Comparison of ENCODE assay signal across 46 mouse cellular contexts in the genomic region with DNA sequence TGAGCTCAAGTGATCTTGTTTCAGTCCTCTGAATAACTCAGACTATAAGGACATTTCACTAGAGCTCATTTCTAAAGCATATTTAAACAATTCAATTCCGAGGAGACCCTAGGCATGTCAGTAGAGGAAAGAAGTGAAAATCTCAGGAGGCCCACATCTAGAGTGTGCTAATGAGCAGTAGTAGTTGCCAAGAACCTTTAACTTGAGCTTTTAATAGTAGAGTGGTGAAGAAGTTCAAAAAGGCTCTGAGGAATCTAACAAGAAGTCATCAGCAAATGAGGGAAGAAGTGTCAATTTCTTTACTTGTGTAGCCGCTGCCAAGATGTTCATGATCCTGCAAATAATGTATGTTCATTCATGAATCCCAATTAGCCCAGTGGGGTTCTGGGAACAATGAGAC. TPM values are rescaled to one million over a fixed set of nuclear protein-coding genes. Genes with fewer than 3 reads are reported as not detected.
"Had no signal": no experiment of that assay in that cellular context is flagged by ENCODE, and none has a peak within 500 bp of the region (broad histone marks: within the 10 kb centered on the region; RNA-seq: fewer than 3 reads in every experiment).

A gene (minus strand): TSS at position 101 of the 400 bp plus-strand sequence.

- H3K4me2 ChIP-seq: limb, embryonic 12.5 days; limb, embryonic 13.5 days; limb, embryonic 15.5 days; liver, embryonic 11.5 days; liver, embryonic 12.5 days; liver, embryonic 13.5 days; liver, embryonic 15.5 days; lung, embryonic 14.5 days; lung, embryonic 15.5 days; midbrain, embryonic 11.5 days; midbrain, embryonic 12.5 days; midbrain, embryonic 15.5 days; neural tube, embryonic 12.5 days; neural tube, embryonic 13.5 days had no signal

- H3K4me1 ChIP-seq: limb, embryonic 10.5 days; limb, embryonic 12.5 days; limb, embryonic 13.5 days; limb, embryonic 15.5 days; liver, embryonic 12.5 days; liver, embryonic 13.5 days; liver, embryonic 15.5 days; lung, embryonic 15.5 days; megakaryocyte, embryonic 14.5 days; midbrain, embryonic 10.5 days; midbrain, embryonic 12.5 days; midbrain, embryonic 15.5 days; neural tube, embryonic 12.5 days; neural tube, embryonic 13.5 days had no signal

- DNase-seq: left cerebral cortex, postnatal 4 days; liver; liver, embryonic 13.5 days; liver, postnatal 0 days; lung, adult 18-20 months; lung, adult 2 months; lung, embryonic 14.5 days; lung, postnatal 10 days; lung, postnatal 14 days; lung, postnatal 36 days; lung, postnatal 4 days; midbrain, embryonic 14.5 days had no signal

- H3K27ac ChIP-seq: limb, embryonic 10.5 days; limb, embryonic 12.5 days; limb, embryonic 13.5 days; limb, embryonic 15.5 days; liver, embryonic 12.5 days; liver, embryonic 13.5 days; liver, embryonic 14.5 days; liver, embryonic 15.5 days; lung, embryonic 15.5 days; macrophage; midbrain, embryonic 10.5 days; midbrain, embryonic 12.5 days; midbrain, embryonic 15.5 days; neural tube, embryonic 12.5 days; neural tube, embryonic 13.5 days had no signal

- H3K9ac ChIP-seq: limb, embryonic 12.5 days; limb, embryonic 13.5 days; limb, embryonic 15.5 days; liver, embryonic 12.5 days; liver, embryonic 13.5 days; liver, embryonic 14.5 days; liver, embryonic 15.5 days; liver, postnatal 0 days; lung, embryonic 14.5 days; lung, embryonic 15.5 days; midbrain, embryonic 12.5 days; midbrain, embryonic 15.5 days; neural tube, embryonic 12.5 days; neural tube, embryonic 13.5 days had no signal

- H3K36me3 ChIP-seq: limb, embryonic 10.5 days; limb, embryonic 12.5 days; limb, embryonic 13.5 days; limb, embryonic 15.5 days; liver, embryonic 12.5 days; liver, embryonic 13.5 days; liver, embryonic 15.5 days; lung, embryonic 15.5 days; midbrain, embryonic 10.5 days; midbrain, embryonic 12.5 days; midbrain, embryonic 15.5 days; neural tube, embryonic 12.5 days; neural tube, embryonic 13.5 days had no signal

- ATAC-seq: liver, embryonic 12.5 days; liver, postnatal 0 days; lung, postnatal 0 days; midbrain, embryonic 15.5 days; midbrain, embryonic 16.5 days had no signal

- H3K4me3 ChIP-seq: limb, embryonic 10.5 days; limb, embryonic 12.5 days; limb, embryonic 13.5 days; limb, embryonic 15.5 days; liver, embryonic 12.5 days; liver, embryonic 13.5 days; liver, embryonic 15.5 days; lung, embryonic 15.5 days; megakaryocyte, embryonic 14.5 days; midbrain, embryonic 10.5 days; midbrain, embryonic 12.5 days; midbrain, embryonic 15.5 days; myocyte; neural tube, embryonic 12.5 days; neural tube, embryonic 13.5 days had no signal

- H3K27me3 ChIP-seq: limb, embryonic 12.5 days; limb, embryonic 13.5 days; limb, embryonic 15.5 days; liver, embryonic 12.5 days; liver, embryonic 13.5 days; liver, embryonic 15.5 days; lung, embryonic 15.5 days; megakaryocyte, embryonic 14.5 days; midbrain, embryonic 12.5 days; midbrain, embryonic 15.5 days; neural tube, embryonic 12.5 days; neural tube, embryonic 13.5 days had no signal

- H3K9me3 ChIP-seq: limb, embryonic 10.5 days; limb, embryonic 12.5 days; limb, embryonic 13.5 days; limb, embryonic 15.5 days; liver, embryonic 12.5 days; liver, embryonic 13.5 days; liver, embryonic 15.5 days; lung, embryonic 15.5 days; midbrain, embryonic 12.5 days; midbrain, embryonic 15.5 days; neural tube, embryonic 12.5 days; neural tube, embryonic 13.5 days had no signal

RNA-seq across cellular contexts. Expression of the gene that starts here (rescaled TPM):
- total RNA-seq: left cerebral cortex, adult 8-10 months; left cerebral cortex, postnatal 10 days; left cerebral cortex, postnatal 25 days; left cerebral cortex, postnatal 36 days; left cerebral cortex, postnatal 4 days; liver, adult 2 months; megakaryocyte progenitor cell, adult 5-6 weeks; megakaryocyte, adult 5-6 weeks; megakaryocyte-erythroid progenitor cell, adult 5-6 weeks; monocyte, adult 5-6 weeks had no signal
- polyA plus RNA-seq: limb, embryonic 10.5 days; limb, embryonic 11.5 days; limb, embryonic 12.5 days; limb, embryonic 14.5 days; limb, embryonic 15.5 days; liver, adult 2 months; liver, embryonic 11.5 days; liver, embryonic 12.5 days; liver, embryonic 13.5 days; liver, embryonic 14.5 days; liver, embryonic 15.5 days; liver, embryonic 16.5 days; liver, postnatal 0 days; lung, adult 2 months; lung, embryonic 14.5 days; lung, embryonic 15.5 days; lung, embryonic 16.5 days; lung, postnatal 0 days; macrophage; midbrain, embryonic 10.5 days; midbrain, embryonic 11.5 days; midbrain, embryonic 12.5 days; midbrain, embryonic 14.5 days; midbrain, embryonic 15.5 days; midbrain, embryonic 16.5 days; myocyte; neural tube, embryonic 11.5 days; neural tube, embryonic 12.5 days; neural tube, embryonic 13.5 days had no signal
